Mouse (Mus musculus): ENCODE measurements around the gene Elovl2.

Elovl2 gene

GRCm38 (mm10) chr13:41134901-41135300, 85.3 kb downstream of the Elovl2 start:
- 9% methylated on average over 6 of the region's 6 CpGs for WGBS

Measured in cerebral cortex, adult 2 months (tissue).